ENCODE assay signal across 9 mouse cellular contexts in the genomic region with DNA sequence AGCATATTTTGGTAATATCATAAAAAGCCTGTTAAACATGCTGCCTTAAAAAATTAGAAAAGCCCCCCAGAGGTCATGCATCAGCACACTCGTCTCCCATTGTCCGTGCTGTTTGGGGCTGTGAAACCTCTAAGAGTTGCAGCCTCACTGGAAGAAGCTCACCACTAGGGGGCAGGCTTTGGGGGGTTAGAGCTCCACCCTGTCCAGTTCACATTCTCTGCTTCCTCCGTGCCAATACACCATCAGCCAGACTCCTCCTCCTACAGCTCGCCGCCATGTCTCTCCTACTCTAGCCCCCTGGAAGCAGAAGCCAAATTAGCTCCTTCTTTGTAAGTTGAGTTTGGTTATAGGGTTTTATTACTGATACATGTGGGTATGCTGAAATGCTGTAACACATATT. TPM values are rescaled to one million over a fixed set of nuclear protein-coding genes. Genes with fewer than 3 reads are reported as not detected.
DNase-seq lines count a peak whose midpoint lies in the region; ATAC-seq and TF ChIP-seq lines count a peak whose summit lies in the region.
"Had no signal": no experiment of that assay in that cellular context is flagged by ENCODE, and none has a peak within 500 bp of the region (broad histone marks: within the 10 kb centered on the region; RNA-seq: fewer than 3 reads in every experiment).

No protein-coding gene starts in this region.

- peak; percentile 41 for TF ChIP-seq CTCF in heart, postnatal 0 days (IDR thresholded peaks at IDR 0.05; ENCODE audit: low read depth)
- peak; percentile 67 for TF ChIP-seq CTCF in lung, embryonic 14.5 days (IDR thresholded peaks at IDR 0.05; ENCODE audit: low read depth)
- peak; percentile 75; the same call in 1 of the 2 replicates for TF ChIP-seq CTCF in small intestine, adult 2 months (IDR thresholded peaks at IDR 0.05; ENCODE audit: extremely low read depth, insufficient read length, insufficient replicate concordance, low read depth, low read length)

- peak; percentile 54 to 61 for DNase-seq in layer of hippocampus, postnatal 10 days (ENCODE audit: low spot score in 2 of 2)
- no peak for DNase-seq in layer of hippocampus, adult 9-10 months (ENCODE audit: low spot score)
- DNase-seq in MEL-GATA-1-ER (ENCODE audit: extremely low read depth, low read depth), result peak; percentile 75
- DNase-seq in cerebellum, postnatal 10 days, result peak; percentile 79 to 83
- DNase-seq in heart, postnatal 0 days (ENCODE audit: low spot score), result no peak
- DNase-seq in lung, embryonic 14.5 days, result peak; percentile 28

- WGBS in heart, postnatal 0 days, result 52% methylated on average over 5 of the region's 5 CpGs
- WGBS in lung, embryonic 14.5 days, result 52% methylated on average over 5 of the region's 5 CpGs
- 52% methylated on average over 5 of the region's 5 CpGs for WGBS in small intestine, adult 2 months

- H3K27me3 ChIP-seq in heart, postnatal 0 days (ENCODE audit: control insufficient read depth, insufficient read depth, low read length), result no peaks in the 10 kb centered on the region
- no peaks in the 10 kb centered on the region for H3K27me3 ChIP-seq in lung, embryonic 14.5 days (ENCODE audit: insufficient read depth, low read length)
- no peaks in the 10 kb centered on the region for H3K27me3 ChIP-seq in small intestine, adult 2 months (ENCODE audit: control insufficient read depth, insufficient read depth, low read length)

- no peak overlapping the region for H3K27ac ChIP-seq in heart, postnatal 0 days (ENCODE audit: low read depth)
- no peak overlapping the region for H3K27ac ChIP-seq in lung, embryonic 14.5 days (ENCODE audit: low read depth)
- H3K27ac ChIP-seq in small intestine, adult 2 months (ENCODE audit: insufficient read depth, low read depth, low read length), result no peak overlapping the region

- ATAC-seq in heart, postnatal 0 days (ENCODE audit: insufficient read depth, low read depth), result no peak
- 0 out of 2 replicates have a peak, but pooled peaks have one; percentile 38 for ATAC-seq in lung, embryonic 14.5 days (ENCODE audit: insufficient read depth)
- ATAC-seq in erythroblast, adult 5-6 weeks (replicated peaks; ENCODE audit: low FRiP score, poor library complexity, severe bottlenecking), result no peak

- no peaks in the 10 kb centered on the region for H3K36me3 ChIP-seq in heart, postnatal 0 days (replicated peaks; ENCODE audit: control insufficient read depth, insufficient read depth, low read length)
- H3K36me3 ChIP-seq in lung, embryonic 14.5 days (ENCODE audit: insufficient read depth), result no peaks in the 10 kb centered on the region
- no peaks in the 10 kb centered on the region for H3K36me3 ChIP-seq in small intestine, adult 2 months (ENCODE audit: control insufficient read depth, insufficient read depth, low read length)

- H3K4me3 ChIP-seq in heart, postnatal 0 days (ENCODE audit: low read depth, low read length), result no peak overlapping the region
- H3K4me3 ChIP-seq in lung, embryonic 14.5 days (ENCODE audit: low read depth, low read length), result no peak overlapping the region
- no peak overlapping the region for H3K4me3 ChIP-seq in small intestine, adult 2 months (ENCODE audit: low read depth, low read length)

- no peaks in the 10 kb centered on the region for H3K9me3 ChIP-seq in heart, postnatal 0 days (replicated peaks; ENCODE audit: control insufficient read depth, low read length)
- no peaks in the 10 kb centered on the region for H3K9me3 ChIP-seq in lung, embryonic 14.5 days (ENCODE audit: low read depth, low read length)

- no peak overlapping the region for H3K4me2 ChIP-seq in heart, postnatal 0 days (ENCODE audit: low read depth, low read length)
- H3K4me2 ChIP-seq in lung, embryonic 14.5 days, result no peak overlapping the region

- no peak for TF ChIP-seq POLR2A in small intestine, adult 2 months (IDR thresholded peaks at IDR 0.05; ENCODE audit: low read depth, low read length)

- no peak overlapping the region for H3K9ac ChIP-seq in heart, postnatal 0 days (replicated peaks; ENCODE audit: low read depth, low read length)
- H3K9ac ChIP-seq in lung, embryonic 14.5 days, result no peak overlapping the region

- H3K4me1 ChIP-seq in heart, postnatal 0 days (ENCODE audit: control insufficient read depth, insufficient read depth), result no peaks in the 10 kb centered on the region
- no peaks in the 10 kb centered on the region for H3K4me1 ChIP-seq in lung, embryonic 14.5 days (ENCODE audit: insufficient read depth)
- no peaks in the 10 kb centered on the region for H3K4me1 ChIP-seq in small intestine, adult 2 months (ENCODE audit: control insufficient read depth, insufficient read depth, insufficient read length, low read length)

- TF ChIP-seq EP300 in heart, postnatal 0 days (IDR thresholded peaks at IDR 0.05; ENCODE audit: low read depth), result no peak

RNA-seq across cellular contexts. Expression of a gene that starts 14.3 kb away (rescaled TPM):
- total RNA-seq in layer of hippocampus, postnatal 10 days (2021), result 10 to 100 TPM; 26.6 to 29.2 TPM
- 29.1 and 30.6 TPM in 2 replicates for total RNA-seq in heart, postnatal 0 days (2014; rRNA removed; ENCODE audit: low replicate concordance)
- 31.8 and 32.2 TPM in 2 replicates for polyA plus RNA-seq in heart, postnatal 0 days (2015; fragmentation: Nextera tagmentation; extraction: Ambion mirVana)
- 52.5 and 59.4 TPM in 2 replicates for polyA plus RNA-seq in lung, embryonic 14.5 days (2014; fragmentation: Nextera tagmentation; extraction: Ambion mirVana)
- polyA plus RNA-seq in small intestine, adult 2 months (2012; rRNA removed), result 5.4 and 5.5 TPM in 2 replicates
- total RNA-seq in erythroblast, adult 5-6 weeks (2015; ENCODE audit: low replicate concordance), result 2.3 and 4.0 TPM in 2 replicates
- total RNA-seq in erythroblast, adult 5-6 weeks (2017; ENCODE audit: low replicate concordance), result 2.5 and 3.8 TPM in 2 replicates

RNA-seq across cellular contexts. Expression of a gene that starts 28.5 kb away (rescaled TPM):
- total RNA-seq in layer of hippocampus, postnatal 10 days (2021), result 1 to 10 TPM; 2.3 to 2.5 TPM
- total RNA-seq in heart, postnatal 0 days (2014; rRNA removed; ENCODE audit: low replicate concordance), result not detected in 2 replicates
- 0.44 TPM in 1 of 2 replicates, not detected in the other for polyA plus RNA-seq in heart, postnatal 0 days (2015; fragmentation: Nextera tagmentation; extraction: Ambion mirVana)
- 0.16 and 1.5 TPM in 2 replicates for polyA plus RNA-seq in lung, embryonic 14.5 days (2014; fragmentation: Nextera tagmentation; extraction: Ambion mirVana)
- not detected in 2 replicates for polyA plus RNA-seq in small intestine, adult 2 months (2012; rRNA removed)
- total RNA-seq in erythroblast, adult 5-6 weeks (2015; ENCODE audit: low replicate concordance), result not detected in 2 replicates
- not detected in 2 replicates for total RNA-seq in erythroblast, adult 5-6 weeks (2017; ENCODE audit: low replicate concordance)

RNA-seq across cellular contexts. Expression of a gene that starts 54.5 kb away (rescaled TPM):
- total RNA-seq in layer of hippocampus, postnatal 10 days (2021), result not detected
- not detected in 2 replicates for total RNA-seq in heart, postnatal 0 days (2014; rRNA removed; ENCODE audit: low replicate concordance)
- not detected in 2 replicates for polyA plus RNA-seq in heart, postnatal 0 days (2015; fragmentation: Nextera tagmentation; extraction: Ambion mirVana)
- polyA plus RNA-seq in lung, embryonic 14.5 days (2014; fragmentation: Nextera tagmentation; extraction: Ambion mirVana), result not detected in 2 replicates
- not detected in 2 replicates for polyA plus RNA-seq in small intestine, adult 2 months (2012; rRNA removed)
- not detected in 2 replicates for total RNA-seq in erythroblast, adult 5-6 weeks (2015; ENCODE audit: low replicate concordance)
- not detected in 2 replicates for total RNA-seq in erythroblast, adult 5-6 weeks (2017; ENCODE audit: low replicate concordance)
- polyA plus RNA-seq: gonadal fat pad, adult 2 months had no signal

Comparison
In these comparisons a context has a peak if more than half of its experiments do, and no peak if none do; other contexts are left out.
1. DNase-seq: peak in layer of hippocampus, postnatal 10 days (2 of 2), MEL-GATA-1-ER (single experiment), cerebellum, postnatal 10 days (2 of 2) and lung, embryonic 14.5 days (single experiment); none in layer of hippocampus, adult 9-10 months (single experiment) and heart, postnatal 0 days (single experiment).
2. Peak in every context shown above with its lines, with median percentiles within 50 percentile points of each other: CTCF ChIP-seq.